Mouse (Mus musculus) forebrain, embryonic 10.5 days (tissue): ENCODE measurements at regions not wholly inside any gene's neighbourhood (a gene's known extent, or its start where the extent isn't known, plus 50 kb on each side); places are given as distances from the start of the nearest gene placed in this dataset.
A peak's percentile ranks its signal among the peaks of the same experiment; 100 is the strongest.

Experiments used
- DNase-seq: peaks from one replicate; pipeline ENCODE4 v3.0.0-alpha.2; 2017; ENCODE audit warnings: low spot score; ENCODE audit errors: extremely low spot score
- H3K27ac ChIP-seq: fragments of 300-500 bp; sonication (generic); 2 replicates; pipeline ENCODE4 v1.5.1; 2016; ENCODE audit warnings: mild to moderate bottlenecking
- H3K27me3 ChIP-seq: fragments of 300-500 bp; sonication (generic); 2 replicates; pipeline ENCODE4 v1.6.1; 2016; ENCODE audit warnings: mild to moderate bottlenecking; ENCODE audit not compliant: poor library complexity, severe bottlenecking
- H3K36me3 ChIP-seq: fragments of 300-500 bp; sonication (generic); replicated peaks from 2 replicates; pipeline ENCODE4 v1.6.1; 2016; ENCODE audit warnings: mild to moderate bottlenecking, moderate library complexity
- H3K4me1 ChIP-seq: fragments of 300-500 bp; sonication (generic); 2 replicates; pipeline ENCODE4 v1.6.1; 2016
- H3K4me3 ChIP-seq: fragments of 300-500 bp; sonication (generic); 2 replicates; pipeline ENCODE4 v1.5.1; 2016; ENCODE audit warnings: mild to moderate bottlenecking, moderate library complexity
- H3K9me3 ChIP-seq: fragments of 300-500 bp; sonication (generic); 2 replicates; pipeline ENCODE4 v1.6.1; 2016; ENCODE audit warnings: mild to moderate bottlenecking, moderate library complexity
- WGBS: fragments of 180-500 bp; shearing (Covaris S2); methylation state at CpG from one replicate; pipeline ENCODE4 v1.1.7; 2016; 5-methylcytosine and 5-hydroxymethylcytosine counted together

DNA sequence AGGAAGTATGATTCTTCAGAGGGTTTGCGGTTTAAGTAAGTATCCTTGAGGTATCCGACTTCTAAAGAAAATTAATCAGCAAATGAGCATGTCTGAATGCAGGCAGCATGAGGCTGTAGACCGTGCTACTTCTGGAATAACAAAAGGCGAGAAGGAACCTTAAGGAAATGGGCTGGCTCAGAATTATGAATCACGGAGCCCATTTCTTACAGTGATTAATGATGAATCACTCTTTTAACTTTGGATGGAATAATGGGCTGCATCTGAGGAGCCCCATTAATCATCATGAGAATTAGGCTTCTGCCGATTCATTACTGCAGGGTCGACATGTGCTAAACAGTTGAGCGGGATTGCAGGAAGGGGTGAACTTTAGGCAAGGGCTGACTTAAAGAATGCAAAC is 865.1 kb upstream of the Car8 start:
- H3K4me3 ChIP-seq: no peak overlapping the region
- peaks cover 10% of the 10 kb centered on the region; the same call in 1 of the 2 replicates for H3K4me1 ChIP-seq
- H3K9me3 ChIP-seq: peaks cover 7% of the 10 kb centered on the region
- peaks cover 9% of the 10 kb centered on the region; the same call in 1 of the 2 replicates for H3K27me3 ChIP-seq
- DNase-seq: no peak
- 82% methylated on average over 8 of the region's 8 CpGs for WGBS
- H3K27ac ChIP-seq: no peak overlapping the region
- no peaks in the 10 kb centered on the region for H3K36me3 ChIP-seq

DNA sequence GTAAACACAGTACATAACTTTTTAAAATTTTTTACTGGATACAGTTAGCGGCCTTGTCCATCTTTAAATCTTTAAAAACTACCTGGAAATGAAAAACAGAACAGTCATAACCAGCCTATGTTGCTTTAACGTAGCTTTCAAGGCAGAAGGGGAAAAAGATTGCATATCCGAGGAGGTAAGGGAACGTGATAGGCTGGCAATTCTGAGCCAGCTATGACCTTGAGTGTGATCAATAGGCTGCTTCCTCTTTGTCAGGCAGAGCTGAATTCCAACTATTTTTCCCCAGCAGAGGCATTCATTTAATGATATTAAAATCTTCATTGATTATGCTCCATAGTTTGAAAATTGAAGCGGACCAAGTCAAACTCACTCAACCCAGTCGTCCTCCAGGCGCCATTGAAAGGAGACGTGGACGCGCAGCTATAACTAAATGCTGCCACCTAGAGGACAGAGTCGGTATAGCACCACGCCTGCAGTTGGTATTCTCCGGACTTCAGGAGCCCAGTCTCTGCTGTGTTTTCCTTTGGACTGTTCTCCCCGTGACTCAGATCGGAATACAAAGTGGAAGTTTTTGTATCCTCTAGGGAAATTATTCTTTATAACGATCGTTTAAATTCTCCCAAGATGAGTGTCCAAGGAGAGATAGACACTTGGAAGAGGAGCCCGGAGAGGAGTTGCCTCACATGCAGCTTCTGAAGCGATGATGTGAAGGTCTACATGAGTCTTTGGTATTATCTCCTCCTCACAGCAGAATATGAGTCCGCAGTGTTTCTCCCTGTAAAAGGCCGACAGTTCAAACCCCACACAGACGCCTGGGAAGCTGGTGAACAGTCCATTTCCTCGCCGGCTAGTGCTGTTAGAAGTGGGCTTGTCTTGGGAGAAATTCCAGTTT is 858.2 kb upstream of the Car8 start:
- peak; percentile 90 for DNase-seq
- Histone ChIP-seq H3K27me3 (peaks cover 6% of the 10 kb centered on the region), H3K27ac (peak overlapping the region; percentile 53; the same call in 1 of the 2 replicates), H3K4me1 (peaks cover 42% of the 10 kb centered on the region), H3K9me3 (no peaks in the 10 kb centered on the region), H3K36me3 (no peaks in the 10 kb centered on the region), H3K4me3 (peak overlapping the region; percentile 24)
- WGBS: 27% methylated on average over 24 of the region's 24 CpGs

- Histone ChIP-seq H3K27me3 (peaks cover 6% of the 10 kb centered on the region), H3K36me3 (no peaks in the 10 kb centered on the region), H3K4me3 (no peak overlapping the region), H3K27ac (no peak overlapping the region), H3K4me1 (peaks cover 42% of the 10 kb centered on the region), H3K9me3 (no peaks in the 10 kb centered on the region)
- 83% methylated on average over 2 of the region's 2 CpGs for WGBS
- DNase-seq: no peak
These were observed 857.4 kb upstream of the Car8 start for GRCm38 (mm10) chr4:9096274-9096673.

- H3K36me3 ChIP-seq: no peaks in the 10 kb centered on the region
- peaks cover 42% of the 10 kb centered on the region for H3K4me1 ChIP-seq
- no peak overlapping the region for H3K27ac ChIP-seq
- peaks cover 6% of the 10 kb centered on the region for H3K27me3 ChIP-seq
- H3K9me3 ChIP-seq: no peaks in the 10 kb centered on the region
- WGBS: 61% methylated on average over 7 of the region's 7 CpGs
- DNase-seq: no peak
- no peak overlapping the region for H3K4me3 ChIP-seq
These were observed 856.8 kb upstream of the Car8 start for GRCm38 (mm10) chr4:9095646-9096045.

DNA sequence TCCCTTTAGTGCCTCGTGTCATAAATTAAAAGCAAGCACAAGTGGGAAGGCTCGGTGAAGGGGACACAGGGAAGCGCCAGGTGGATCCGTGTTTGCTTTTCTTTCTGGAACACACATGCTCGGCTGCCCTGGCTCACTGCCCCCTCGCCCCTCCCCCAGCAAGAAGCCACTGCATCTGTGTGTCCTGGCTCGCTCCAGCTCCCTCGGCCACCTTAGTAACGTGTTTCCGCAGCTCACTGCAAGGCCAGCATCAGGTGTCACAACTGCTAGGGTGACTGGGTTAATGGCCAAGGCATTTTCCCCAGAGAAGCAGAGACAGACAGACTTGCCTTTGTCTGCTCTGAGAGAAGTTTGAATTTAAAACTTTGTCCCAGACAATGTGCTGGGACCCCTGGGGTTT is 855.7 kb upstream of the Car8 start:
- no peak for DNase-seq
- Histone ChIP-seq H3K4me1 (peaks cover 42% of the 10 kb centered on the region), H3K4me3 (no peak overlapping the region), H3K9me3 (no peaks in the 10 kb centered on the region), H3K36me3 (no peaks in the 10 kb centered on the region), H3K27ac (peak overlapping the region; percentile 78), H3K27me3 (peaks cover 6% of the 10 kb centered on the region)
- 36% methylated on average over 10 of the region's 10 CpGs for WGBS

DNA sequence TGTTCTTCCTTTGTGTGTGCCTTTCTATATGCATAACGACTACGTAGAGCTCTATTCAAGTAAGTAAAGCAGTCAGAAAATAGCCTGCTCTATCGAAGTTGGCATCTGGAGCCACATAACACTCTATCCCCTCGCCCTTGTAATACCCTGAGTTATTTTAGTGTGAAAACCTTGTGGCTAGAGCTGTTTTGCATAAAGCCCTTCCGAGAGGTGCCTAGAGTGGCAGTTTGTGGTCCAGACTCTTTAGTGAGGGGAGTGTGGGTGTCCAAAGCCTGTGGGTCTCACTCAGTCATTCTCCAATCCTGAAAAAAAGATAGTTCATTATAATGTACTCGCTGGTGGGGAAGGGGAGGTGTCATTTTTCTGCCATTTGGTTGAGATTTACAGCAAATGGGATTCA is 855.2 kb upstream of the Car8 start:
- 76% methylated on average over 6 of the region's 6 CpGs for WGBS
- peaks cover 42% of the 10 kb centered on the region for H3K4me1 ChIP-seq
- peaks cover 6% of the 10 kb centered on the region for H3K27me3 ChIP-seq
- H3K4me3 ChIP-seq: no peak overlapping the region
- no peaks in the 10 kb centered on the region for H3K36me3 ChIP-seq
- DNase-seq: no peak
- no peaks in the 10 kb centered on the region for H3K9me3 ChIP-seq
- peak overlapping the region; percentile 78; the same call in 1 of the 2 replicates for H3K27ac ChIP-seq

- H3K9me3 ChIP-seq: no peaks in the 10 kb centered on the region
- WGBS: 75% methylated on average over 13 of the region's 13 CpGs
- DNase-seq: no peak
- no peaks in the 10 kb centered on the region for H3K36me3 ChIP-seq
- no peaks in the 10 kb centered on the region for H3K27me3 ChIP-seq
- H3K27ac ChIP-seq: no peak overlapping the region
- H3K4me1 ChIP-seq: peaks cover 40% of the 10 kb centered on the region
- H3K4me3 ChIP-seq: no peak overlapping the region
These were observed 844.7 kb upstream of the Car8 start for GRCm38 (mm10) chr4:9083526-9083925.

DNA sequence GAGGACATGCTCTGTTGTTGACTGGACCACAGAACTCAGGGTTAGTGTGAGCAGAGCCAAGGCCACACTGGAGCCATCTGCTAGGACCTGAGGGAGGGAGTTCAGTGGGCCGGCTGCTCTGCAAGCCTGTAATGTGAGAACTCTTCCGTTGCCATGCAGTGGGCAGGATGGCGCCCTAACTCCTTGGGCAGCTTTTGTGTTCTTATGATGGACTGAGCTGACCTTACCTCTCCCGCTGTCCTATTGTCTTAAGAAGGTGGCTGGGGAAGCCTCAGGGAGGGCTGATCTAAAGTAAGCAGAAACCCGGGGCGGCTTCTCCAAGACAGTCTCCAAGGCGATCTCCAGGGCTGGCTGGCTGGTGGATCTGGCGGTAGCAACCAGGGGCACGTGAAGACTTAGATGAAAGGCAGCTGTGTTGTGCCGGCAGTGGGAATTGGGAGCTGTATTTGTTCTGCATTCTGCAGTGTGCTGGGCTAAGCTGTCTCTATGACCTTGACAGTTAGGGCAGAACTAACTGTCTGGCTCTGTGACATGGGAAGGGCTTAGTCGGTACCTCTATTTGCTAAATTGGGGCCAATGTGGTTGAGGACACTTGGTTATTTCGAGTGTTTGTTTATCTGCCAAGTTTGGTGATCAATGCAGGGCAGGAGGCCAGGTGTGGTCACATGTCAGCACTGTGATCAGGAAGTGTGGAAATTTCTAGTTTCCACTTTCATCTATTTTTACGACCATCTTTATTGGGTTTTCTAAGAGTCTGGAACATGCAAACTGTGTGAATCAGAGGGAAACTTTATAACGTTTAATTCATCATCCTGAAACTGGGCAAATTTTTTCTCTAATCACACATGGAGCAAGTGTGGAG is 843.1 kb upstream of the Car8 start:
- DNase-seq: peak; percentile 30
- no peaks in the 10 kb centered on the region for H3K36me3 ChIP-seq
- 49% methylated on average over 14 of the region's 14 CpGs for WGBS
- no peaks in the 10 kb centered on the region for H3K27me3 ChIP-seq
- H3K9me3 ChIP-seq: no peaks in the 10 kb centered on the region
- no peak overlapping the region for H3K4me3 ChIP-seq
- H3K4me1 ChIP-seq: peaks cover 40% of the 10 kb centered on the region
- peak overlapping the region; percentile 61 for H3K27ac ChIP-seq

GRCm38 (mm10) chr4:9080821-9081493 is 842.1 kb upstream of the Car8 start:
- no peak overlapping the region for H3K27ac ChIP-seq
- DNase-seq: no peak

DNA sequence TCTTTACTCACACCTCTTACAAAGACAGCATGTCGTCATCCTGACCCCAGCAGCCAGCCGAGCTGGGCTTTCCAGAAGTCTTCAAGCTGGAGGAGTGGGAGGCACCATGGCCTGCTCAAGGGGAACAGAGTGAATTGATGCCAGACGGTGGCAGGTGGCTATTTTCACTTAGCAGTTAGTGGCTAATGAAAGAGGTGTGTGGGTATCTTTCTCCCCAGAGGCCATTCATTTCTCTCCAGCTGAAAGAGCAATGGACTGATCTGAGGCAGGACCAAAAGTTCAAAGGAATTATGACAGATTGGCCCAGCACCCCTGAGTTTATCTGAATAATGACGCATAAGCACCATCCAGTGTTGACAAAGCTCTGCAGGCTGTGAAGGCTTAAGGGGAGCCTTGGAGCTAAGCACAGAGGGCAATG is 841.0 kb upstream of the Car8 start:
- no peak for DNase-seq

More at GRCm38 (mm10) chr4:9080821-9081493, 842.1 kb upstream of the Car8 start:
- Histone ChIP-seq H3K9me3 (no peaks in the 10 kb centered on the region), H3K27me3 (no peaks in the 10 kb centered on the region), H3K4me1 (peaks cover 40% of the 10 kb centered on the region), H3K36me3 (no peaks in the 10 kb centered on the region), H3K4me3 (no peak overlapping the region)
- 90% methylated on average over 15 of the region's 15 CpGs for WGBS

GRCm38 (mm10) chr4:9074447-9074846 is 835.6 kb upstream of the Car8 start:
- WGBS: 44% methylated on average over 2 of the region's 2 CpGs
- H3K27ac ChIP-seq: peak overlapping the region; percentile 67

More for the DNA sequence above, 841.0 kb upstream of the Car8 start:
- no peak overlapping the region for H3K27ac ChIP-seq
- H3K4me3 ChIP-seq: no peak overlapping the region
- H3K9me3 ChIP-seq: no peaks in the 10 kb centered on the region
- 41% methylated on average over 4 of the region's 4 CpGs for WGBS
- H3K4me1 ChIP-seq: peaks cover 46% of the 10 kb centered on the region
- no peaks in the 10 kb centered on the region for H3K36me3 ChIP-seq
- H3K27me3 ChIP-seq: no peaks in the 10 kb centered on the region

DNA sequence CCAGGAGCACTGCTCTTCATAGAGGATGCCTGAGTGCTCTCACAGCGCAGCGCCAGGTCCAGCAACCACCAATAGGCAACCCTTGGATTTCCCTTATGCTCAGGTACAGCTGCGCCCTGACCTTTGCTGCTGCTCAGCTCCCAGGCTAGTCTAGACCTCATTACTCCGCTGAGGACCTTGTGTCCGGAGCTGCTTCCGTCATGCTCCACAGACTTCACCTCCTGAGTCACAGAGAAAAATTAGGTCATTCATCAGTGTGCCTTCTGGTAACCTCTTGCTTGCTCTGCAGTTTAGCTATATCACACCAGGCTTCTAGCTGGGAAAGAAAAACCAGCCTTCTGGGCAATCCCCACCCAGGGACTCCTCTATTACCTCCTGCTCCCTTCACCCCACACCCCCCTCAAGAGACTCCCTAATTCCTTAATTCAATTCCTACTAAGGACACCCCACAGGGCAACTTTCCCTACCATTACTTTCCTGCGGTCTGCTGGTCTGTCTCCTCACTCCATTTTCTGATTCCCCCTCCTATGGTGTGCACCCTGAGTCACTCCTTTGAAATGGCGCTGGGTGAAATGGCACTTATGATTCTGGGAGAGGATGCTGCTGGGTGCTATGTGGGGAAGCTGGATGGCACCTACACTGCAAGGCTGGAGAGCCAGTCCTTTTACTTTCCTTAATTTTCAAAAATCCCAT is 835.0 kb upstream of the Car8 start:
- DNase-seq: no peak
- Histone ChIP-seq H3K9me3 (no peaks in the 10 kb centered on the region), H3K27ac (peak overlapping the region; percentile 67), H3K36me3 (no peaks in the 10 kb centered on the region), H3K4me1 (peaks cover 21% of the 10 kb centered on the region), H3K4me3 (no peak overlapping the region), H3K27me3 (no peaks in the 10 kb centered on the region)
- WGBS: 57% methylated on average over 8 of the region's 8 CpGs

More at GRCm38 (mm10) chr4:9074447-9074846, 835.6 kb upstream of the Car8 start:
- no peaks in the 10 kb centered on the region for H3K27me3 ChIP-seq
- no peak for DNase-seq
- H3K36me3 ChIP-seq: no peaks in the 10 kb centered on the region
- no peaks in the 10 kb centered on the region for H3K9me3 ChIP-seq
- no peak overlapping the region for H3K4me3 ChIP-seq
- peaks cover 22% of the 10 kb centered on the region for H3K4me1 ChIP-seq
